Mouse (Mus musculus) fat pad, adult 2 months (tissue): ENCODE results near the gene Gm7544.
"Not testable (repeated sequence)": the region's sequence is repeated elsewhere in the genome, so short reads cannot be mapped to it uniquely, and the experiment has no call there.

Experiments
- DNase-seq: peaks from one replicate; pipeline ENCODE4 v3.0.0-alpha.2; 2011; ENCODE audit warnings: low read depth, low spot score; ENCODE audit errors: extremely low read depth

Gene Gm7544

GRCm38 (mm10) chr1:82924650-82925049, 31.2 kb downstream of the Gm7544 start, which contains the start of gene A030014E15Rik:
Gene A030014E15Rik, plus strand, starts transcription at chr1:82924917.
- no peak for DNase-seq

GRCm38 (mm10) chr1:82913434-82913833, 42.4 kb downstream of the Gm7544 start:
- DNase-seq, result not testable (repeated sequence)

DNA sequence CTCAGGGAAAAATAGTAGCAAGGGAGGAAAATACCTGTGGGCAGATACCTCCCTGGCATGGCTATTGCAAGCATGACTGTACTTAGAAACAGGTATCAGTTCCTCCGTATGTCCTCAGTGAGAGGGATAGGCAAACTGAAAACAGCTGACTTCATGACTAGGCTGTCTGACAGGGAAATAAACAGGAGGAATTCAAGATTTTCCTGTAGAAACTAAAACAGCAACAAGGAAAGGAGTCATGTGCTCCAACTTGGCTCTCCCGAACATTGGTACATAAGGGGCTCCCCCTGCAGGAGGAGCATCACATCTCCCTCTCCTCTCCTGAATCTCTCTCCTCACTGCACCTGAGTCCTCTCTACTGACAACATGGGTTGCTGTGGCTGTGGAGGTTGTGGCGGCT, 42.8 kb downstream of the Gm7544 start, which contains the start of gene A030005L19Rik:
Gene A030005L19Rik (plus strand): TSS at position 301 of the 400 bp plus-strand sequence.
- DNase-seq, result no peak

DNA sequence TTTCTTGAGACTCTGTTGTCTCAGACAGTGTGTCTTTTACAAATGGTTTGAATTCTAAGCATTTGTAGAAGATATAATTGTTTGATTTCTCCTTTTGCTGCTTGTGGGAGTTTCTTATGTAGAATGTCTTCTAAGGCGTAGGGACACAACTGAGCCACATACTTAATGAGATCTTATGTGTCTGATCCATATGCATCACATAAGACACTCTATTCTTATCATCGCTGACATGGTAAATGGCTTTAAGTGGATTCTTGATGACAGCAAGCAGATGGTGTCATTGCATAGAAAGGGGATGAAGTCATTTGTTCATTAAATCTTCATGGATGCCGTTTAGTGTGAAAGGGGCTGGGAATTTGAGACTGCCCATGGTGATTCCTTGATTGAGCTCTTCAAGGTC, 49.9 kb downstream of the Gm7544 start:
- no peak for DNase-seq
